Comparison of ENCODE assay signal across 25 mouse cellular contexts in genomic region chr1:84280171-84280570, GRCm38 (mm10).
DNase-seq lines count a peak whose midpoint lies in the region; ATAC-seq and TF ChIP-seq lines count a peak whose summit lies in the region.
"Had no signal": no experiment of that assay in that cellular context is flagged by ENCODE, and none has a peak within 500 bp of the region (broad histone marks: within the 10 kb centered on the region; RNA-seq: fewer than 3 reads in every experiment).

No protein-coding gene starts in this region.

- TF ChIP-seq CTCF in hindbrain, postnatal 0 days (IDR thresholded peaks at IDR 0.05; ENCODE audit: low read depth), result no peak

- H3K36me3 ChIP-seq in hindbrain, embryonic 12.5 days, result no peaks in the 10 kb centered on the region
- no peaks in the 10 kb centered on the region for H3K36me3 ChIP-seq in hindbrain, embryonic 16.5 days (ENCODE audit: control insufficient read depth, insufficient read depth, low read length)
- no peaks in the 10 kb centered on the region for H3K36me3 ChIP-seq in liver, embryonic 16.5 days (ENCODE audit: control insufficient read depth, insufficient read depth)
- no peaks in the 10 kb centered on the region for H3K36me3 ChIP-seq in liver, embryonic 11.5 days (ENCODE audit: control insufficient read depth, insufficient read depth, low read length)
- no peaks in the 10 kb centered on the region for H3K36me3 ChIP-seq in hindbrain, postnatal 0 days (ENCODE audit: insufficient read depth, low read length)
- no peaks in the 10 kb centered on the region for H3K36me3 ChIP-seq in kidney, embryonic 14.5 days (ENCODE audit: control insufficient read depth, insufficient read depth, low read length)
- H3K36me3 ChIP-seq: heart, embryonic 13.5 days; kidney, embryonic 15.5 days; limb, embryonic 13.5 days; liver, embryonic 15.5 days; midbrain, embryonic 13.5 days had no signal

- H3K9me3 ChIP-seq in hindbrain, embryonic 12.5 days (replicated peaks), result no peaks in the 10 kb centered on the region
- H3K9me3 ChIP-seq in hindbrain, embryonic 16.5 days (ENCODE audit: control insufficient read depth, low read length), result no peaks in the 10 kb centered on the region
- H3K9me3 ChIP-seq in liver, embryonic 16.5 days (replicated peaks; ENCODE audit: control insufficient read depth, low read length), result no peaks in the 10 kb centered on the region
- no peaks in the 10 kb centered on the region for H3K9me3 ChIP-seq in liver, embryonic 11.5 days (ENCODE audit: control insufficient read depth, low read length)
- H3K9me3 ChIP-seq in hindbrain, postnatal 0 days (ENCODE audit: low read length), result no peaks in the 10 kb centered on the region
- no peaks in the 10 kb centered on the region for H3K9me3 ChIP-seq in kidney, embryonic 14.5 days (ENCODE audit: control insufficient read depth, low read length)
- H3K9me3 ChIP-seq: heart, embryonic 13.5 days; kidney, embryonic 15.5 days; limb, embryonic 13.5 days; liver, embryonic 15.5 days; midbrain, embryonic 13.5 days had no signal

- no peak for DNase-seq in liver, embryonic 11.5 days (ENCODE audit: low spot score)
- peak; percentile 52 for DNase-seq in ES-CJ7 (ENCODE audit: low read depth, low spot score)
- DNase-seq in hindbrain, postnatal 0 days (ENCODE audit: low spot score), result no peak
- no peak for DNase-seq in adrenal gland, postnatal 36 days
- DNase-seq: adrenal gland, postnatal 14 days; cerebellum, adult 11-12 months; cerebellum, adult 9-11 months; gastrocnemius, adult 2 months; gastrocnemius, postnatal 36 days; heart, postnatal 14 days; kidney, postnatal 25 days; lung, postnatal 36 days; thymus, postnatal 4 days had no signal

- WGBS in hindbrain, embryonic 12.5 days, result 89% methylated on average over 3 of the region's 3 CpGs
- 88% methylated on average over 3 of the region's 3 CpGs for WGBS in hindbrain, embryonic 16.5 days
- 66% methylated on average over 3 of the region's 3 CpGs for WGBS in liver, embryonic 16.5 days (ENCODE audit: insufficient replicate concordance)
- whole genome bisulfite sequencing in liver, embryonic 11.5 days, result 79% methylated on average over 3 of the region's 3 CpGs
- WGBS in hindbrain, postnatal 0 days, result 89% methylated on average over 3 of the region's 3 CpGs
- 96% methylated on average over 3 of the region's 3 CpGs for WGBS in kidney, embryonic 14.5 days

- no peak for ATAC-seq in hindbrain, embryonic 12.5 days (ENCODE audit: low FRiP score)
- no peak for ATAC-seq in hindbrain, embryonic 16.5 days
- no peak for ATAC-seq in liver, embryonic 16.5 days (ENCODE audit: low read depth)
- no peak for ATAC-seq in liver, embryonic 11.5 days (replicated peaks; ENCODE audit: low FRiP score)
- no peak for ATAC-seq in hindbrain, postnatal 0 days
- no peak for ATAC-seq in kidney, embryonic 14.5 days (ENCODE audit: low FRiP score, low TSS enrichment)
- ATAC-seq: forebrain, embryonic 16.5 days; intestine, postnatal 0 days; midbrain, embryonic 13.5 days had no signal

- H3K9ac ChIP-seq in hindbrain, embryonic 12.5 days, result no peak overlapping the region
- H3K9ac ChIP-seq in hindbrain, embryonic 16.5 days (ENCODE audit: low read depth, low read length), result no peak overlapping the region
- H3K9ac ChIP-seq in liver, embryonic 16.5 days (ENCODE audit: low read depth, low read length), result no peak overlapping the region
- H3K9ac ChIP-seq in liver, embryonic 11.5 days (ENCODE audit: low read depth, low read length), result no peak overlapping the region
- H3K9ac ChIP-seq in hindbrain, postnatal 0 days (replicated peaks; ENCODE audit: low read length), result no peak overlapping the region
- H3K9ac ChIP-seq in kidney, embryonic 14.5 days (ENCODE audit: low read depth, low read length), result no peak overlapping the region
- H3K9ac ChIP-seq: heart, embryonic 13.5 days; kidney, embryonic 15.5 days; limb, embryonic 13.5 days; liver, embryonic 15.5 days; midbrain, embryonic 13.5 days had no signal

- 0 out of 2 replicates have a peak overlapping the region, but pooled peaks have one; percentile 3 for H3K4me2 ChIP-seq in hindbrain, embryonic 12.5 days (replicated peaks)
- no peak overlapping the region for H3K4me2 ChIP-seq in hindbrain, embryonic 16.5 days (ENCODE audit: low read length)
- no peak overlapping the region for H3K4me2 ChIP-seq in liver, embryonic 16.5 days (ENCODE audit: low read depth, low read length)
- no peak overlapping the region for H3K4me2 ChIP-seq in liver, embryonic 11.5 days
- H3K4me2 ChIP-seq in hindbrain, postnatal 0 days (ENCODE audit: low read depth, low read length), result peak overlapping the region; percentile 11; the same call in 1 of the 2 replicates
- no peak overlapping the region for H3K4me2 ChIP-seq in kidney, embryonic 14.5 days (replicated peaks; ENCODE audit: low read depth, low read length)
- H3K4me2 ChIP-seq: heart, embryonic 13.5 days; kidney, embryonic 15.5 days; limb, embryonic 13.5 days; liver, embryonic 15.5 days; midbrain, embryonic 13.5 days had no signal

- no peak overlapping the region for H3K4me3 ChIP-seq in hindbrain, embryonic 12.5 days
- no peak overlapping the region for H3K4me3 ChIP-seq in hindbrain, embryonic 16.5 days (ENCODE audit: low read length)
- no peak overlapping the region for H3K4me3 ChIP-seq in liver, embryonic 16.5 days (ENCODE audit: low read depth, low read length)
- H3K4me3 ChIP-seq in liver, embryonic 11.5 days (ENCODE audit: low read depth, low read length), result no peak overlapping the region
- no peak overlapping the region for H3K4me3 ChIP-seq in hindbrain, postnatal 0 days (ENCODE audit: low read length)
- no peak overlapping the region for H3K4me3 ChIP-seq in kidney, embryonic 14.5 days (ENCODE audit: low read length)
- H3K4me3 ChIP-seq: erythroblast, embryonic 14.5 days; gastrocnemius, adult 2 months; heart, embryonic 13.5 days; kidney, embryonic 15.5 days; limb, embryonic 13.5 days; liver, embryonic 15.5 days; midbrain, embryonic 13.5 days had no signal

- no peak overlapping the region for H3K27ac ChIP-seq in hindbrain, embryonic 12.5 days
- H3K27ac ChIP-seq in hindbrain, embryonic 16.5 days (ENCODE audit: low read depth, low read length), result no peak overlapping the region
- H3K27ac ChIP-seq in liver, embryonic 16.5 days (ENCODE audit: low read length), result peak overlapping the region; percentile 41
- H3K27ac ChIP-seq in liver, embryonic 11.5 days (ENCODE audit: low read depth, low read length), result no peak overlapping the region
- H3K27ac ChIP-seq in hindbrain, postnatal 0 days, result no peak overlapping the region
- H3K27ac ChIP-seq in kidney, embryonic 14.5 days (ENCODE audit: low read depth, low read length), result no peak overlapping the region
- H3K27ac ChIP-seq: gastrocnemius, adult 2 months; heart, embryonic 13.5 days; kidney, embryonic 15.5 days; limb, embryonic 13.5 days; liver, embryonic 15.5 days; midbrain, embryonic 13.5 days had no signal

- peaks cover 25% of the 10 kb centered on the region for H3K4me1 ChIP-seq in hindbrain, embryonic 12.5 days
- peaks cover 14% of the 10 kb centered on the region for H3K4me1 ChIP-seq in hindbrain, embryonic 16.5 days (ENCODE audit: control insufficient read depth, insufficient read depth, low read depth, low read length)
- no peaks in the 10 kb centered on the region; the same call in 1 of the 2 replicates for H3K4me1 ChIP-seq in liver, embryonic 16.5 days (ENCODE audit: control insufficient read depth, low read depth, low read length)
- no peaks in the 10 kb centered on the region for H3K4me1 ChIP-seq in liver, embryonic 11.5 days (replicated peaks; ENCODE audit: control insufficient read depth, insufficient read depth, low read length)
- peaks cover 3% of the 10 kb centered on the region; the same call in 1 of the 2 replicates for H3K4me1 ChIP-seq in hindbrain, postnatal 0 days (ENCODE audit: insufficient read depth, low read length)
- no peaks in the 10 kb centered on the region for H3K4me1 ChIP-seq in kidney, embryonic 14.5 days (ENCODE audit: control insufficient read depth, insufficient read depth, low read length)

- no peaks in the 10 kb centered on the region for H3K27me3 ChIP-seq in hindbrain, embryonic 12.5 days
- no peaks in the 10 kb centered on the region for H3K27me3 ChIP-seq in hindbrain, embryonic 16.5 days (replicated peaks; ENCODE audit: control insufficient read depth, insufficient read depth, low read length)
- 0 out of 2 replicates have a peak, but pooled peaks cover 3% of the 10 kb centered on the region for H3K27me3 ChIP-seq in liver, embryonic 16.5 days (ENCODE audit: control insufficient read depth, insufficient read depth, low read depth, low read length)
- peaks cover 6% of the 10 kb centered on the region; the same call in 1 of the 2 replicates for H3K27me3 ChIP-seq in liver, embryonic 11.5 days (replicated peaks; ENCODE audit: control insufficient read depth, insufficient read depth, low read length)
- H3K27me3 ChIP-seq in hindbrain, postnatal 0 days (ENCODE audit: insufficient read depth, low read length), result no peaks in the 10 kb centered on the region
- H3K27me3 ChIP-seq in kidney, embryonic 14.5 days (ENCODE audit: control insufficient read depth, insufficient read depth, low read length), result peaks cover under 1% of the 10 kb centered on the region; the same call in 1 of the 2 replicates

Comparison
In these comparisons a context has a peak if more than half of its experiments do, and no peak if none do; other contexts are left out.
1. H3K4me2 ChIP-seq: peak in hindbrain, embryonic 12.5 days (single experiment) and hindbrain, postnatal 0 days (single experiment); none in hindbrain, embryonic 16.5 days (single experiment), liver, embryonic 16.5 days (single experiment), liver, embryonic 11.5 days (single experiment) and kidney, embryonic 14.5 days (single experiment).